In genomic region chrX:7878007-7878419, GRCm38 (mm10) we compare ENCODE assay signal across 8 mouse cellular contexts. TPM values are rescaled to one million over a fixed set of nuclear protein-coding genes. Genes with fewer than 3 reads are reported as not detected.
DNase-seq lines count a peak whose midpoint lies in the region; ATAC-seq and TF ChIP-seq lines count a peak whose summit lies in the region.

Gene Pim2, plus strand, starts transcription at chrX:7878262.

- peak; percentile 93 for DNase-seq in ES-CJ7 (ENCODE audit: low read depth, low spot score)
- DNase-seq in heart, postnatal 10 days, result peak; percentile 81 to 83
- DNase-seq in large intestine, adult 2 months (ENCODE audit: low read depth, low spot score), result peak; percentile 40

- H3K9ac ChIP-seq in forebrain, embryonic 13.5 days, result peak within 1 kb of the TSS; percentile 68
- H3K9ac ChIP-seq in liver, embryonic 16.5 days (ENCODE audit: low read depth, low read length), result peak within 1 kb of the TSS; percentile 46; the same call in 1 of the 2 replicates
- H3K9ac ChIP-seq in neural tube, embryonic 12.5 days, result peak within 1 kb of the TSS; percentile 47; the same call in 1 of the 2 replicates

- ATAC-seq in cerebellum, adult (ENCODE audit: insufficient number of reproducible peaks, low FRiP score, low TSS enrichment), result peak; percentile 85
- ATAC-seq in forebrain, embryonic 13.5 days, result peak; percentile 93
- ATAC-seq in liver, embryonic 16.5 days (ENCODE audit: low read depth), result peak; percentile 97
- ATAC-seq in neural tube, embryonic 12.5 days (ENCODE audit: low FRiP score, low read depth), result peak; percentile 89

- H3K36me3 ChIP-seq in forebrain, embryonic 13.5 days (ENCODE audit: poor library complexity, severe bottlenecking), result peaks cover 19% of the 10 kb centered on the region
- peaks cover 24% of the 10 kb centered on the region for H3K36me3 ChIP-seq in liver, embryonic 16.5 days (ENCODE audit: control insufficient read depth, insufficient read depth)
- H3K36me3 ChIP-seq in neural tube, embryonic 12.5 days, result peaks cover 11% of the 10 kb centered on the region; the same call in 1 of the 2 replicates
- no peaks in the 10 kb centered on the region for H3K36me3 ChIP-seq in testis, adult 2 months (ENCODE audit: control insufficient read depth, insufficient read depth, low read length)

- no peaks in the 10 kb centered on the region for H3K9me3 ChIP-seq in forebrain, embryonic 13.5 days (replicated peaks)
- no peaks in the 10 kb centered on the region for H3K9me3 ChIP-seq in liver, embryonic 16.5 days (replicated peaks; ENCODE audit: control insufficient read depth, low read length)
- no peaks in the 10 kb centered on the region for H3K9me3 ChIP-seq in neural tube, embryonic 12.5 days

- H3K27me3 ChIP-seq in forebrain, embryonic 13.5 days, result no peaks in the 10 kb centered on the region
- H3K27me3 ChIP-seq in liver, embryonic 16.5 days (ENCODE audit: control insufficient read depth, insufficient read depth, low read depth, low read length), result peaks cover 2% of the 10 kb centered on the region; the same call in 1 of the 2 replicates
- H3K27me3 ChIP-seq in neural tube, embryonic 12.5 days (replicated peaks), result no peaks in the 10 kb centered on the region
- no peaks in the 10 kb centered on the region for H3K27me3 ChIP-seq in testis, adult 2 months (ENCODE audit: control insufficient read depth, insufficient read depth, low read length)

- peak within 1 kb of the TSS; percentile 85 for H3K4me2 ChIP-seq in forebrain, embryonic 13.5 days
- peak within 1 kb of the TSS; percentile 89 for H3K4me2 ChIP-seq in liver, embryonic 16.5 days (ENCODE audit: low read depth, low read length)
- H3K4me2 ChIP-seq in neural tube, embryonic 12.5 days (replicated peaks), result peak within 1 kb of the TSS; percentile 79

- TF ChIP-seq POLR2A in testis, adult 2 months (IDR thresholded peaks at IDR 0.05; ENCODE audit: control insufficient read depth, low read depth, low read length), result no peak

- WGBS in forebrain, embryonic 13.5 days, result 14% methylated on average over 31 of the region's 38 CpGs
- WGBS in large intestine, adult 2 months, result 14% methylated on average over 38 of the region's 38 CpGs
- WGBS in liver, embryonic 16.5 days (ENCODE audit: insufficient replicate concordance), result 9% methylated on average over 38 of the region's 38 CpGs
- 15% methylated on average over 38 of the region's 38 CpGs for WGBS in neural tube, embryonic 12.5 days

- intact Hi-C loops in heart, postnatal 10 days (cut with DNase I), result no loop called here

- peak within 1 kb of the TSS; percentile 49 for H3K4me3 ChIP-seq in forebrain, embryonic 13.5 days
- peak within 1 kb of the TSS; percentile 57 for H3K4me3 ChIP-seq in liver, embryonic 16.5 days (ENCODE audit: low read depth, low read length)
- H3K4me3 ChIP-seq in neural tube, embryonic 12.5 days, result peak within 1 kb of the TSS; percentile 41
- H3K4me3 ChIP-seq in testis, adult 2 months (ENCODE audit: control insufficient read depth, low read depth, low read length), result peak within 1 kb of the TSS; percentile 84

- H3K27ac ChIP-seq in forebrain, embryonic 13.5 days, result no peak within 1 kb of the TSS; the same call in 1 of the 2 replicates
- H3K27ac ChIP-seq in liver, embryonic 16.5 days (ENCODE audit: low read length), result no peak within 1 kb of the TSS
- H3K27ac ChIP-seq in neural tube, embryonic 12.5 days, result no peak within 1 kb of the TSS
- H3K27ac ChIP-seq in testis, adult 2 months (ENCODE audit: control insufficient read depth, insufficient read depth, low read depth, low read length), result peak within 1 kb of the TSS; percentile 73

- H3K4me1 ChIP-seq in forebrain, embryonic 13.5 days, result peaks cover 10% of the 10 kb centered on the region; the same call in 1 of the 2 replicates
- peaks cover 15% of the 10 kb centered on the region for H3K4me1 ChIP-seq in liver, embryonic 16.5 days (ENCODE audit: control insufficient read depth, low read depth, low read length)
- 0 out of 2 replicates have a peak, but pooled peaks cover 7% of the 10 kb centered on the region for H3K4me1 ChIP-seq in neural tube, embryonic 12.5 days
- H3K4me1 ChIP-seq in testis, adult 2 months (ENCODE audit: control insufficient read depth, insufficient read depth, low read length), result peaks cover 16% of the 10 kb centered on the region

- no peak for TF ChIP-seq CTCF in testis, adult 2 months (IDR thresholded peaks at IDR 0.05; ENCODE audit: control insufficient read depth, insufficient read depth, insufficient replicate concordance, low read depth, low read length)

RNA-seq across cellular contexts. Expression of gene Pim2, which starts in this region (rescaled TPM):
- 13.0 and 13.3 TPM in 2 replicates for polyA plus RNA-seq in forebrain, embryonic 13.5 days (2015; fragmentation: Nextera tagmentation; extraction: Ambion mirVana)
- total RNA-seq in heart, postnatal 10 days (2021), result 1 to 10 TPM; 2.1 to 2.8 TPM
- 13.4 and 13.8 TPM in 2 replicates for polyA plus RNA-seq in large intestine, adult 2 months (2012; rRNA removed)
- polyA plus RNA-seq in liver, embryonic 16.5 days (2015; fragmentation: Nextera tagmentation; extraction: Ambion mirVana), result 3.1 and 3.5 TPM in 2 replicates
- polyA plus RNA-seq in neural tube, embryonic 12.5 days (2016; fragmentation: Nextera tagmentation; extraction: Ambion mirVana), result 9.3 and 12.8 TPM in 2 replicates
- 4.5 and 4.6 TPM in 2 replicates for polyA plus RNA-seq in testis, adult 2 months (2012; rRNA removed)

Comparison
In these comparisons a context has a peak if more than half of its experiments do, and no peak if none do; other contexts are left out.
1. DNase-seq: peak in every context shown above with its lines; median percentile 93 in ES-CJ7; 82 in heart, postnatal 10 days; 40 in large intestine, adult 2 months.